Mouse (Mus musculus) adrenal gland, adult 2 months (tissue): Measurements from ENCODE around the gene Mgat3. TPM values are rescaled to one million over a fixed set of nuclear protein-coding genes. Genes with fewer than 3 reads are reported as not detected.

ENCODE experiments used
- DNase-seq: peaks from one replicate; pipeline ENCODE4 v3.0.0; 2021
- polyA plus RNA-seq: library from polyadenylated mRNA; depleted of rRNA; stranded (reverse); fragments of >200 nt; gene quantifications from 2 replicates; pipeline ENCODE4 v1.2.3, GENCODE M21; 2012
- total RNA-seq, 2 experiments: library from RNA; stranded (reverse); gene quantifications; 2 replicates each; pipeline ENCODE4 v1.2.3; 2021

The Mgat3 gene
- total and polyA plus RNA-seq, 3 experiments, result 7.6 to 12.4 (median 8.2) TPM

DNA sequence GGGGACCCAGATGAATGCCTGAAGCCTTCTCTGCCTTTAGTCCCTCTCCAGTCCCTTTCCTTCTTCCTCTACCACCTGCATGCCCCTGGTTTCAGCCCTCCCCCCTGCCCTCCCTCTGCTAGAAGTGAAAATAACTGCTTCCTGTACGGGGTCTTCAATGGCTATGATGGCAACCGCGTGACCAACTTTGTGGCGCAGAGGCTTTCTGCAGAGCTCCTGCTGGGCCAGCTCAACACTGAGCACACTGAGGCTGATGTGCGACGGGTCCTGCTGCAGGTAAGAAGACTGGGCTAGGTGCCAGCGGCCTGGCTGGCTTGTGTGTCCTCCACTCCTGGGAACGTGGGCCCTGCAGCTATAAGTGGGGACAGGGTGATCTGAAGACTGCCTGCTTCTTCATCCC lies 25.0 kb upstream of the Mgat3 start:
- DNase-seq, result no peak

DNA sequence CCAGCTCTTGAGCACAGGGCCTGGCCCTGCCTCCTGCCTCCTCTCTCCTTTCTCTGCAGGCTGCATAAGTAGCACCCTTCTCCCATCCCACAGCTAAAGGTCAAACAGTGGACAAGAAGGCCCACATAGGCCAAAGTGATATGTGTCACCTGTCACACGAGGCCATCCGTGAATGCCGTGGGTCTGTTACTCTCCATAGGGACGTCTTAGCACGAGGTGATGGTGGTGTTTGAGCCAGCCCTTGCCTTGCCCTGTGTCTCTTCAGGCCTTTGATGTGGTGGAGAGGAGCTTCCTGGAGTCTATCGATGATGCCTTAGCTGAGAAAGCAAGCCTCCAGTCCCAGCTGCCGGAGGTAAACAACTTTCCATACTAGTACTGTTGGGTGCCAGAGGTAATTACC lies 24.0 kb upstream of the Mgat3 start:
- DNase-seq, result no peak

- no peak for DNase-seq
Measured at GRCm38 (mm10) chr15:80152663-80153062, 20.9 kb upstream of the Mgat3 start.

GRCm38 (mm10) chr15:80153757-80154156 lies 19.8 kb upstream of the Mgat3 start:
- DNase-seq, result no peak

GRCm38 (mm10) chr15:80155707-80156106 lies 17.8 kb upstream of the Mgat3 start:
- DNase-seq, result no peak

- no peak for DNase-seq
Measured at GRCm38 (mm10) chr15:80157197-80157943, 16.2 kb upstream of the Mgat3 start.

DNA sequence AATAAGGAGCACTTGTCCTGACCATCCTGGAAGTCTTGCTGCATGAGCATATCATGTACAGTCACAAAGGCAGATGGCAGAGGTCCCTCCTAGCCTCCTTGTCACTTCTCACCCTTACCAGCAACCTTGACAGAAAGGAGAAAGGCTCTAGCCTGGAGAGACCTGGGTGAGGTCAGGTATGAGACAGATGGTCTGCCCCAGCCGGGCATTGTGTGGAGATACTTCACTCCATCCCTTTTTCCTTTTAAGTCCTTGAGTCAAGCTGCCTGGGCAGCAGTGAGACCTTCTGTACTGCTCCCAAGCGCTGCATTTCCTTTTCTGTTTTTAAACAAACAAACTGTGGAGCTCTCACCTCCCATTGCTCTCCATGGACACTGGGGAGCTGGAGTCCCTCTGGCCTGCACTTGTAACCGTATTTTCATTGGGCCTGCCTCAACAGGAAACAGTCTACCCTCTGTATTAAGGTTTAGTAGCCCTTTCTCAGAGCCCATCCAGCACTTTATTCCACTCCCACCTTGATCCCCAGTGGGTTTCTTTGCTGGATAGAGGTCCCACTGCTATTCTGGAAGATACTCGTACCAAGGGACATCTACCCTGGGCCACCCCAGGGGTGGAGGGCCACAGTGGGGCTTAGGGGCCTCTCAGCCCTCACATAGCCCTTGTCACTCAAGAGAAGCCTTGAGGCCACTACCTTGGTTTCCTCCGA lies 15.4 kb upstream of the Mgat3 start:
- DNase-seq, result no peak

DNA sequence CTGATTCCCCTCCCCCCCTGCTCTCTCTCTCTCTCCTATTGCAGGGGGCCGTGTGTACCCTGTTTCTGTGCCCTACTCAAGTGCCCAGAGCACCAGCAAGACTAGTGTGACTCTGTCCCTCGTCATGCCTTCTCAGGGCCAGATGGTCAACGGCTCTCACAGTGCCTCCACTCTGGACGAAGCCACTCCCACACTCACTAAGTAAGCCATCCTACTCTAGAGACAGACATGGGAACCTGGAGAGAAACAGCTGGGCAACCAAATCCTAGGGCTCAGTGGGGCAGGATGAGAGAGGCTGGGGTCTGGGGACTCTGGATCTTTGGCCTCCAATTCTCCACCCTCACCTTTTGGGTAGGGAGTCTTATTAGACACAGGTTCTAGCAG lies 14.8 kb upstream of the Mgat3 start:
- no peak for DNase-seq

DNA sequence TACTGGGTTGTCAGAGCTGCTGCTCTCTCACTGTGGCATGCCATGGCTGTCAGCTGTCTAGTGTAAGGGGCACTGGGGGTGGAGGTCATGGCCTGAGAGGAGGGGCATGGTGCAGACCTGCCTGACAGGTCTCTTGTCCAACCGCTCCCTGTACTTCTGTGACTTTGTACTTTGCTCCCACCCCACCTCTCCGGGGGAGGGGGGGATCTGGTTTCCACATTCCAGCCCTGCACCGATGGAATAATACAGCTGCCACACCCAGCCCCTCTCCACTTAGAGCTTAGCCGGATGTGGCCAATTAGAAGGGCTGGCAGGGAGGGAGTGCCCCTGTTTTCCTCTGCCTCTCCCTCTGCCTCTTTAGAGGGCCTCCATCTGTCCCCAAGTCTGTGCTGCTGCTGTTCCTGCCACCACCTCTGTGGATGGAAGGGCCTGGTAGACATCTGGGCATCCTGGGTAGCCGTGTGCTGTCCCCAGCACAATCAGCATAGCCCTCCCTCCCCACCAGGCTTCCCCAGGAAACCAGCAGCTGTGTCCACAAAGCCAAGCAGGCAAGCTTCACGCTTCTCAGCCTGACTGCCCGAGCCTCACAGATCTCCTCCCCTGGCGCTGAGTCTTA lies 14.1 kb upstream of the Mgat3 start:
- DNase-seq, result no peak

DNA sequence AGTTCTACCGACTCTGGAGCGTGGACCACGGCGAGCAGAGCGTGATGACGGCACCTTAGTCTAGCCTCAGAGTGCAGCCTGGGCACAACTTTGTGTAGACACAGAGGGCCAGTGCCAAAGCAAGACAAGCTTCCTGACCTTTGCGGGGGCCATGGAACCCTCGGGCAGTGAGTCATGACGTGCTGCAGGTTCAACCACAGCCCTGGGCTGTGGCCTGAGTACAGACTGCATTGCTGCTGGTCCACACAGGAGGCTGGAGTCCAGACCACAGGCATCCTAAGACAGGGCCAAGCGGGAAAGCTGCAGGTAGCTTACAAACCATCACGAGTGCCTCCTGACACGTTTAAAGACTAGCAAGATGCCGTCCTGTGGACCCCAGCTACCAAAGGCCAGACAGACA lies 13.3 kb upstream of the Mgat3 start:
- no peak for DNase-seq

DNA sequence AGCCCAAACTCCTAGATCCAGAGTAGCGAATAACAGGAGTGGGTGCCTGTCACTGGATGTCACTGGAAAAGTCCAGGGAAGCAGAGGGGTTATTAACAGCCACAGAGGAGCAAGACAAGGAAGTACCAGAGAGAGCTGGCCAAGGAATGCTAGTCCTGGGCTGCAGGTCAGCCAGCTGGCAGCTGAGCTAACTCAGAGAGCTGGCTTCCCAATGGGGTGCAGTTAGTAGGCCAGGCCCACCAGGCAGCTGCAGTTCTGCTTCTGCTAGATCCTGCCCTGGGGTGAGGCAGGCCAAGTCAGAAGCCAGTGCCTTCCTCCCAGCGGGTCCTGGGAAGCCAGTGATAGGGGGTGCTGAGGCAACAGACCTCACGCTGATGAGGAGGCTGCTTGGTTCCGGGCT lies 12.8 kb upstream of the Mgat3 start:
- DNase-seq, result no peak

DNA sequence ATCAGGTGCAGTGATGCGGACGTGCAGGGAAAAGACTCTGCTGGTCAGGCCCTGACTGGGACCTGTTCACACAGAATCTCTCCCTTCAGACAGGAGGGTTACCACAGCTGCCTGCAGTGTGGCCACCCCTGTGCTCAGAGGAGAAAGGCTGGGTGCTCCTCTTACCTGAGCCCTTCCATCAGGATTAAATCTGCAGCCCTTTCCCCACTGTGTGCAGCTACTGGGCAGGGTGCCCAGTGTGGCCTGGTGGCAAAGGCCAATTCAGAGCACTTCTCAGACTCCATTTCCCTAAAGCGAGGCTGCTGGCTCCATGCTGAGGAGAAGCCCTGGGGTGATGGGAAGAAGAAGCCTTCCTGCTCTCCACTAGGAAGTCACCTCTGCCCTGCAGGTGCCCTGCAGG lies 12.3 kb upstream of the Mgat3 start:
- DNase-seq, result no peak

- no peak for DNase-seq
Measured at GRCm38 (mm10) chr15:80162401-80162964, 11.0 kb upstream of the Mgat3 start.

DNA sequence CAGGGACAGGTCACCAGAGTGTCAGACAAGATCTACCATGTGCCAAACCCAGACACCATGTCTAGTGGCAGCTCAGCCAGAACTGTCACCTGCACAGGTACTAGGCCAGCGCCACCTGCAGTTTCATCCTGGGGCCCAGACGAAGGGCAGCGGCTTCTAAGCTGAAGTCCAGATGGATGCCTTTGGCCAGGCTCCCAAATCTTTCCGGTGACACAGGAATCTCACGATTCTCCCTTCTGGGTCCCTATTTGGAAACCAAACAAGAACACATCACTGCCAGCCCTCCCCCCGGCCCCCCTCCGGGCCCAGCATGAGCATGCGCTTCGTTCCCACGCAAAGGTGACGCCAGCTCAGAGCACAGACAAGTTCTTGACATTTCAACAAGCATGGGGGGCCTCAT lies 10.2 kb upstream of the Mgat3 start:
- no peak for DNase-seq

GRCm38 (mm10) chr15:80163716-80164115 lies 9.8 kb upstream of the Mgat3 start:
- DNase-seq, result no peak

DNA sequence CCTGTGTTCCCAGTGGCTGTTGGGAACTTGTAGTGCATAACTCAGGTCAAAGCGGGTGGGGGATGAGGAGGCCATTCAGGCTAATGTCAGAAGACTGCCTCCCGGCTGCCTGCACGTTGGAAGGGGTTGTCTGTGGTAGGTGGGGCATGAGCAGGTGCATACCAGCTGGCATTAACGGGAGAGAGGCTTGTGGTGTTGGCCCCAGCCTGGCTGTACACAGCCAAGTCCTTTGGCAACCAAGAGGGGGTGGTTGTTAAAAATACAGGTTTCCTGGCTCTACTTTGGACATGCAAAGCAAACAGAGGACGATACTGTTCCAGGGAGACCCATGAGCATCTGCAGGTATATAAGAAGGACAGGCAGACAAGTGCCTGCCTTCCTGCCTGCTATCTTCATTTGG lies 8.1 kb upstream of the Mgat3 start:
- no peak for DNase-seq

- no peak for DNase-seq
Measured at GRCm38 (mm10) chr15:80169484-80169883, 4.0 kb upstream of the Mgat3 start.

- no peak for DNase-seq
Measured at GRCm38 (mm10) chr15:80170357-80170756, 3.2 kb upstream of the Mgat3 start.

DNA sequence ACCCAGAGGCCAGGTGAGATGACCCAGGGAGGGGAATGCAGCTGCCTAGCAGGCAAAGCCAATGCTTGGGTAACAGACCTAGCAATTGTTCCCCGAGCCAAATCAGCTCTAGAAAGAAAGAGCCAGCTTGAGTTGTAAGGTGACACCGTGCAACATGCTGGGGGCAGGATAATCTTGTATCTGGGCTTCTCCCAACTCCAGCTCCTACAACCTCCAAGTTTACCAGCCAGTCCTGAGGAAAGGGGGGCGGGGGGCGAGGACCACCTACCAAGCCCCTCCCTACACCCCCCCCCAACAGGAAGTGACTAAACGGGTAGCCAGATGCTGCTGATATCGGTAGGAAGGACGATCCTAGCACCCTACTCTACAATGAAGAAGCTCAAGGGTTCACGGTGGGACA lies 2.2 kb upstream of the Mgat3 start:
- no peak for DNase-seq

DNA sequence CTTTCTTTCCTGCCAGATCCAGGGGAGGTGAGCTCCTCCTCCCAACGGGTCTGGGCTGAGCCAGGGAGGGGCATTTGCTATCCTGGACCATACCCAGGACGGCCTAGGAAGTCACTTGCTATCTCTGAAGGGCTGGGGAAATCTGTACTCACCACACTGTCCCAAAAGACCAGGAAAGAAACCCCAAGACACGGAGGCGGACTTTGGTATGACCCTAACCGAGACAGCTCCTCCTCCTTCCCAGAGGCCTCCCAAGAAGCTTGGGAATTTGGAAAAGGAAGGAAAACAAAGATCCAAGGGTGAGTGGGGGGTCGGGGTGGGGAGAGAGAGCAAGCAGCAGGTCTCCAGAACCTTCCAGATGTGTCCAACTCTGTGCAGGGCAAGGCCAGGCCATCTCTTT lies 1.7 kb upstream of the Mgat3 start:
- no peak for DNase-seq

- DNase-seq, result peak; percentile 25
Measured at GRCm38 (mm10) chr15:80173781-80174597, 468 bp downstream of the Mgat3 start.

- DNase-seq, result no peak
Measured at GRCm38 (mm10) chr15:80174598-80174875, 1.0 kb downstream of the Mgat3 start.

- no peak for DNase-seq
Measured at GRCm38 (mm10) chr15:80175316-80175715, 1.8 kb downstream of the Mgat3 start.
